Mouse (Mus musculus): Measurements from ENCODE around the gene Dgkh.

DNA sequence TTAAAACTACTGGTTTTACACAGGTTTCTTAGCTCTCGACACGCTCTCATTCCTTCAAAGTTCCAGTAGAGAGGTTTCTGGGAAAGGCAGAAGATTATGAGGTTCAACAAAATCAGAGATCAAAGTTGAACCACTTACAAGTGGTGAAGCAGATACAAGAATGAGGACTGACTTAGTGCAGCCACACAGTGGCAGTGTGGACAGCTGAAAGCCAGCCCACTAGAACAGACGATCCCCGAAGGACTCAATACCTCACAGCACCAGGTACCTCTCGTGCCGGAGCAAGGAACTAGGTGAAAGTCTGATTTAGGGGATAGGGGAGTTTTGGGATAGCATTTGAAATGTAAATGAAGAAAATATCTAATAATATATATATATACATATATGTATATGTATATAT, 56.1 kb downstream of the Dgkh start:
- no peak for TF ChIP-seq ZC3H11A (IDR thresholded peaks at IDR 0.05; ENCODE audit: borderline replicate concordance, low read depth, low read length)
- TF ChIP-seq ZNF384 (IDR thresholded peaks at IDR 0.05; ENCODE audit: low read depth, low read length) = no peak
- no peak for TF ChIP-seq CHD2 (IDR thresholded peaks at IDR 0.05; ENCODE audit: low read depth, low read length)
- TF ChIP-seq HCFC1 (IDR thresholded peaks at IDR 0.05; ENCODE audit: borderline replicate concordance, insufficient read depth, low read length) = no peak
- no peak for TF ChIP-seq MAFK (IDR thresholded peaks at IDR 0.05; ENCODE audit: insufficient read depth, low read depth, low read length)

Data from ES-E14 (cell line).